Mouse (Mus musculus): ENCODE results near the gene Yeats4. TPM values are rescaled to one million over a fixed set of nuclear protein-coding genes. Genes with fewer than 3 reads are reported as not detected.

The Yeats4 gene
- total RNA-seq, 2 experiments from 2014 or later: 50.6 to 57.3 TPM

DNA sequence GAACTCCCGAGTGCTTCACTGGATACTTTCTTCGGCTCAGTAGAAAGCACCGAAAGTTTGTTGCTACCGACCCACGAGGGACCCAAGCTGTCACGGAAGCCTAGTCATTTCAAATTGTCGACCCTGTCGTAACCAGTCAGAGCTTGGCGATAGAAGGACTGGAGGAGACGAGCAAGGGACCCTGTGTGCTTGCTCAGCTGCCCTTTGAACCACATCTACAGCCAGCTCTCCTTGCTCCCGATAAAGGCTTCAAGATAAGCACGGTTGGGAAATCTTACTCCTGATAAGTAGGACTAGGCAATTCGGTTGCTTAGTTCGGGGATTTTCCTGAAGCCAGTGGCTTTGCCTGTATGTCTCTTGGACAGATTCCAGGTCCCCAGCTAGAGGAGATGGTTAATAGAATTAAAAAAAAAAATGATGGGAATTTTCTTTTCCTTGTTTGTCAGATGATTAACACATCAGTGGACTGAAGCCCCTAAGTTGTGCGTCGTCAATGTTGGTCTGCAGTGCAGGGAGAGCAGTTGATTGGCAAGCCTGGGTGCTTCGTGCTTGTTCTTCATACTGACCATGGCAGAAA is 21.2 kb downstream of the Yeats4 start:
- no peak for DNase-seq (ENCODE audit: low spot score in 2 of 2)

DNA sequence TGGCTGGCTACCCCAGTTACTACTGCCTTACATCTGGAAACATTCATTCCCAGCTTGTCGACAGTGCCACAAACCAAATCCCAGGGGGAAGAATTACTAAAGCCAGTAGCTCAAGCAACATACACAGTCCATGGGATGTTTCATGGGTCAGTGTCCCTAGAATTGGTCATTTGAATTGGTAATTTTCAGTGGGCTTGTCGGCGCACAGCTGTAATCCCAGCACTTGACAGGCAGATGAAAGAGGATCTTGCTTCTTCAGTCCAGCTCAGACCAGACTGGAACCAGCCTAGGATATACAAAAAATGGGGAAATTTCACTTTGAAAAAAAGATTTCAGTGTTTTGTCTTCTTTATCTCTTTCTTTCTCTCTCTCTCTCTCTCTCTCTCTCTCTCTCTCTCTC is 24.6 kb downstream of the Yeats4 start:
- DNase-seq (ENCODE audit: low spot score in 2 of 2): no peak

DNA sequence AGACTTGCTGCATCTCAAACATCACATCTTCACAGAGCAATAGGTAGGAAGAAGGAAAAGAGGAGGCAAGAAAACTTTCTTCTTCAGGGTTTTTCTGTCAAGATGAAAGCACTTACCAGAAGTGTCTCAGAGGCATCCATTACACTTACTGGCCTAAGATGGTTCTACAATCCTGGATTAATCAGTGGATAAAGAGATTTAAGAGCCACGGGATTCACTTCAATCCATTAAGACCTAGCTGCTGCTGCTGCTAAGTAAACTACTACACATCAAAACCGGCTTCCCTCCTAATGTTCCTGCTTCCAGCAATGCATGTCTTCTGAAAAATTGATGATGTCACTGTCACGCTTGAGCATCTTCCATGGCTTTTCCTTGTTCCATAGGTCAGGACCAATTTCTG is 27.6 kb downstream of the Yeats4 start:
- no peak for DNase-seq (ENCODE audit: low spot score in 2 of 2)

DNA sequence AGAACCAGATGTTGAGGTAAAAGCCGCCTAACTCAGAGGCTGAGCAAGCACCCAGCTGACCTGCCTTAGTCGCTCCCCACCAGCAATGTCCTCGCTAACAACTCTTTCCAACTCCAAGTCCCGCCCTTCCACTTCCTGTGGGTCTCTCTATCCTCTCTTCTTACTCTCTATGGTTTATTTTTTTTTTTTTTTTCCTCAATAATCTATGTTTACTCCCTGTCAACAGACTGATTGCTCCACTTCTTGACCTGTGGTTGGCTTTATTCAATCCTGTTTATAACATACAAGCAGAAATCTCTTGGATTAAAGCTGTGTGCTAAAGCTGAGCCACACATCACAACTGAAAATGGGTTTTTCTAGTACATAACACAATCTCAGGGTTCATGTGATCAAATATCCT is 28.6 kb downstream of the Yeats4 start:
- DNase-seq (ENCODE audit: low spot score in 2 of 2): no peak

DNA sequence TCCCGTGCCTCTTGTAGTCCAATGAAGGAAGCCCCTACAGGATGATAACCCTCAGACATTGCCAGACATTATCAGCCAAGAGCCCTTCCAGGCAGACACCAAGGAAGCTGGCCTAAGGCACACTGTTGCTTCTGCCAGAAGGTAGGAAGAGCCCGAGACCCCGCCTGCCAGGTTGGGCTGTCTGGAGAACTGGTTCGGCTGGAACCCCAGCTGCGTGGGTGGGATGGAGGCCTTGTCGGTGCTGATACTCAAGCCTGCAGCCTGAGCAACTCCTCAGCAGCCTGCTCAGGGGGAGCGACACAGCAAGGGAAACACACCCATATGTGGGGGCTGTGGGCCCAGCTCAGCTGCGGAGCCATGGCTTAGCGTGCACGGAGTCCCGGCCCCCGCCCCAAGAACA is 29.3 kb downstream of the Yeats4 start:
- DNase-seq (ENCODE audit: low spot score in 2 of 2): no peak

DNA sequence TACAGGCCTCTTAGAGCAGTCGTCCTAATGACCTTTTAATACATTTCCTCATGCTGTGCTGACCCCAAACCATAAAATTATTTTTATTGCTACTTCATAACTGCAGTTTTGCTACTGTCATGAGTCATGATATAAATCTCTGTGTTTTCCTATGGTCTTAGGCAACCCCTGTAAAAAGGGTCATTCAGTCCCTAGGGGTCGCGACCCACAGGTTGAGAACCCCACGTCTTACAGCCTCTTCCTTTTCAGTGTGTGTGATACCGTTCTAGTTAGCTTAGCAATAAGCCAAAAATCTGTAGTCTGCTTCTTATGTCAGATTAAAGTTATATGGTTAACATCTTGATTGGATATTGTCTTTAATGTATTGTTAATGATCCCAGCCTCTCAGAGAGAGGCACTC is 30.9 kb downstream of the Yeats4 start:
- no peak for DNase-seq (ENCODE audit: low spot score in 2 of 2)

DNA sequence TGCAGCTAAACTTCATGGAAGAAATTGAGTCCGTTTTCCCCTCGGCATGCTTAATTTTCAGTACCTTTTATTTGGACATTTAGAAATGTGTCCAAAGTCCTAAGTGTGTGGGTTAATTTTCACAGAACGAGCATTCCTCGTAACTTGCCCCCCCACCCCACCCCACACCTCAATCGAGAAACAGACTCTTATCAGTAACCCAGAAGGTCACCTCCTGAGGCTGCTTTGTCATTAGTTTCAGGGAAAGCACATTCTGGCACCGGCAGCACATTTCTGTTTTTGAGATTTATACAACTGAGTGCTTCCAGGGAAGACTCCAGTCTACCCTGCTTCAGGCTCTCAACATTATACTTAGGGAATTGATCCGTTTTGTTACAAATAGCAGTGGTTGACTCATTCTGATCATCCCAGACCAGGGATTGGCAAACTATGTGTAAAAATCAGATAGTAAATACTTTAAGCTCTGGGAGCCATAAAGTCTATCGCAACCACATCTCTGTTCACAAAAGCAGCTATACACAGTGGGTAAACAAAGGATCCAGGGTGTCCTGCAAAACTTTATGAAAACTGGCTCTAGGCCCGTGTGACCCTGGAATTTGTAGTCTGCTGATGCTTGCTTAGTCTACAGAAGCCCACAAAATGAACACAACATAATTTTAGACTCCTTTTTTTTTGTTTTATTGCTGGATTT is 38.8 kb downstream of the Yeats4 start:
- no peak for DNase-seq (ENCODE audit: low spot score in 2 of 2)

DNA sequence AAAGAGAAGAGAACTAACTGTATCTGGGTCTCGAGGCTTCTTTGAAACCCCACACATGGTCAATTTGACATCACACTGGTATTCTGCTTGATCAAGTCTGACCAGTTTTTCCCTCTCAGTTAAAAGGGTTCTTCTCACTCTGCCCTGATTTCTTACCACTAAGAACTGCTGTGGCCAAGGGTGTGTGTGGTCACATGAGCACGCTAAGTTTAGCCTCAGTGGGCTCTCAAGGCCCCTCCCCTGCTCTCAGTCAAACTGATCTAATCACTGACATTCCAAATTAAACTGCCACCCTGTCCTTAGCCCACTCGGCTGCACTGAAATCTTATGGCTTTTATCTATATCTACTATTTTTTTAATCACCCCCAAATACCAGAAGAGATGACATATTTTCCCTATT is 43.2 kb downstream of the Yeats4 start:
- DNase-seq (ENCODE audit: low spot score in 2 of 2): no peak

DNA sequence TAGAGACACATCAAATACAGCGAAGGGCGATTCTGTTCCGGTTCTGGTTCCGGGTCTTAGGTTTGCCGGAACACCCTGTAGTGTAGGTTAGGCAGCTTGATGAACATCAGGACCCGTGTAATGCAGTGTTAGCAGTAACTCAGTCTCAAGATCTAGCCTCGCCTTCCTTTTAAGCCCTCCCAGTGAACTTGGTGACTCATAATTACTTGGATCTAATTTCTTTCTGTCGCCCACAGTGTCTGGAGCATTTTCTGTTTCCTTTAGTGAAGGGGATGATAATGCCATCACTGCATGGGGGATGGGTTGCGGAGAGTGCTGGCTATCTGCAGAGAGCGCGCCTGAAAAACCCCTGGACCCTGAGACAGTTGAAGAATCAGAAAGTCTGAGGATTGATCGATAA is 49.7 kb downstream of the Yeats4 start:
- DNase-seq (ENCODE audit: low spot score in 2 of 2): no peak

DNA sequence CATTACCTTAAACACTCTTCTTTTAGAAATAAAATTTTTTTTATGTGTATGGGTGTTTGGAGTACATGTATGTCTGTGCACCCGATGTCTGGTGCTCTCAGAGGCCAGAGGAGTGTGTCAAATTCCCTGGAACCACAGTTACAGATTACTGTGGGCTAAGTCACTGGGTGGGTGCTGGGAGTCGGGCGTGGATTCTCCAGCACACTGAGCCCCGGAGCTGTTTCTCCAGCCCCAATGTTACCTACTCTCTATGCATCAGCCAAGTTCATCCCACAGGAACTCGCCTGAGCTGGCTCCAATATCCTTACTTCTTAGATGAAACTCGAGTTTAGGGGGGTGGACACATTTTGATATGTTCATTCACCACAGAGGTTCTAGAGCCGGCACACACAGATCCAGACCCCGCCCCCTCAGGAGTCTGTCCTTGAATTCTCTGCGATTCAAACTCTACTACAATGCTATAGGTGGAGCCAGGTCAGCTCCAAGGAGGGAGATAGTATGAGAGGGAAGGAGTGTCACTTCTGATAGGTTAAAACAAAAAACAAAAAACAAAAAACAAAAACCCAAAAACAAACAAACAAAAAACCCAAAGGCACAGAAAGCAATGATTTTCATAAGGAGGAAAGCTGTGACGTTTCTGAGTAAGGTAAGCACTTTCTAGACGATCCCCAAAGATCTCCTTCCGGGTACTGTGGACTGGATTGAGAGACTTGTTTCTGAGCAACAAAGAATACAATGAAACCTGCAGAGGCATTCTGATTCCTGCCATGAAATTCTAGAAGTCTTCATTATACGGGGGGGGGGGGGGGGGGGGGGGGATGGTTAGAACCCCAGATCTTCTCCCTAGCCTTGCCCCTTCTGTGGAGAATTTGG is 50.5 kb downstream of the Yeats4 start:
- no peak for DNase-seq (ENCODE audit: low spot score in 2 of 2)

DNA sequence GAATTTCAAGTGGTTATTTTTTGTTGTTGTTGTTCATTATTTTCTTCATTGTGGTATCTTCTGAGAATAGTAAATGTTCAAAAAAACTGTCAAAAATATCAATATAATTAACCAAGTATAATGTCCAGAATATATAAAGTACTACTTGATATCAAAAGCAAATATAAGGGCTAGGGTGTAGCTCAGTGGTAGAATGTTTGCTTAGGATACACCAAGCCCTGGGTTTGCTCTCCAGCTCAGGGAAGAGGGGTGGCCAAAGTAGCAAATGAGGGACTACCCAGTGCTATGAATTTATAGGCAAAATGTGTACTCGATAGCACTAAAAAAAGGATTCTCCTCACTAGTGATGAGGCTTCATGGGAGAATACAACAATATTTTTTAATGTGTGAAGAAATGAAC is 51.2 kb downstream of the Yeats4 start:
- no peak for DNase-seq (ENCODE audit: low spot score in 2 of 2)

DNA sequence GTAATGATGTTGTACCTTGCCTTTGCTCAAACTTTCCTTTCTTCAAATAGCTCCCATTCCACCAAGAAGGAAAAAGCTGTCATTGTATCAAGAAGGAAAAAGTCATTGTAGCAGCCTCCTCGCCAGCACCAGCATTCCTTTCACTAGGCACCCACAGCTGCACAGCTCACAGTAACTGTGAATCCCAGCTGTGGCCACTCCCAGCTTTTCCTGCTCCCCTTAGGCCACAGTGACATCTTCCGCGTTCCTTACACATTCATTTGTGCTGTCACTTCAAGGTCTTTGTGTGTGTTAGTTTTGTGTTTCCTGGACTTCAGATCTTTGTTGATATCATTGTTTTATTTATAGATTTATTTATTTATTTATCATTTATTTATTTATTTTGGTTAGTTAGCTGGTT is 52.2 kb downstream of the Yeats4 start:
- DNase-seq (ENCODE audit: low spot score in 2 of 2): no peak

DNA sequence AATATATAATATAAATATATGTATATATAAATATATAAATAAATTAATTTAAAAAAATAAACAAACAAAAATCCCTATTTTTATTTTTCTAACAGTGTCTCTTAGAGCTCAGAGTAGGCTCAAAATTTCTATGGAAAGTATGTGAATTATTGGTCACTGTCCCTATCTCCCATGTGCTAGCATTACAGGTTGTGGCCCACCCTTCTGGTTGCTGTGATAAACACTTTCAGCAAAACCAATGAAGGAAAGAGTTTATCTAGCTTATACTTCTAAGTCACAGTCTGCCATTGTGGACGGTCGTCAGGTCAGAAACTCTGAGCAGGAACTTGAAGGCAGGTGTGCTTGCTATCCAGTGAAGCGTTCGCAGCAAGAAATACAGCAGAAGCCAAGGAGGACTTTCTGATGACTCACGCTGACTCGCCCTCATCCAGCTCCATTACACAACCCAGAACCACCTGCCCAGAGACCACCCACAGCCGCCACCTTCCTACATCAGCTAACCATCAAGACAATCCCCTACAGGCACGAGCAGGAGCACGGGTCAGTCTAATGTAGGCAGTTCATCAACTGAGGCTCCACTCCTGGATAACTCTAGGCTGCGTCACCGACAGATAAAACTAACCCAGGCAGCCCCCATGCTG is 57.4 kb downstream of the Yeats4 start:
- DNase-seq (ENCODE audit: low spot score in 2 of 2): no peak

Other genes with a start within 250 kb of the Yeats4 start
- gene Best3, start 238.2 kb downstream of the Yeats4 start, total RNA-seq (2021): 1 to 10 TPM; 1.0 to 1.2 TPM
- gene Lrrc10, start 179.2 kb downstream of the Yeats4 start, total RNA-seq (2021): under 1 TPM in 1 of 2 experiments, not detected in 1; 0.34 TPM
- gene Cct2, start 160.7 kb downstream of the Yeats4 start, total RNA-seq (2021): 100 to 1,000 TPM; 241 to 255 TPM
- gene Frs2, start 76.0 kb downstream of the Yeats4 start, total RNA-seq (2021): 10 to 100 TPM; 27.4 to 27.8 TPM
- gene 9530003J23Rik, start 14.2 kb upstream of the Yeats4 start, total RNA-seq (2021): not detected
- gene Lyz2, start 57.8 kb upstream of the Yeats4 start, total RNA-seq (2021): 1 to 10 TPM; 6.4 to 7.6 TPM
- gene Lyz1, start 68.4 kb upstream of the Yeats4 start, total RNA-seq (2021): under 1 TPM in 1 of 2 experiments, not detected in 1; 0.96 TPM
- 100 to 1,000 TPM; 116 to 122 TPM for gene Cpsf6, start 155.5 kb upstream of the Yeats4 start, total RNA-seq (2021)